ENCODE assay signal across 8 mouse cellular contexts in the genomic region with DNA sequence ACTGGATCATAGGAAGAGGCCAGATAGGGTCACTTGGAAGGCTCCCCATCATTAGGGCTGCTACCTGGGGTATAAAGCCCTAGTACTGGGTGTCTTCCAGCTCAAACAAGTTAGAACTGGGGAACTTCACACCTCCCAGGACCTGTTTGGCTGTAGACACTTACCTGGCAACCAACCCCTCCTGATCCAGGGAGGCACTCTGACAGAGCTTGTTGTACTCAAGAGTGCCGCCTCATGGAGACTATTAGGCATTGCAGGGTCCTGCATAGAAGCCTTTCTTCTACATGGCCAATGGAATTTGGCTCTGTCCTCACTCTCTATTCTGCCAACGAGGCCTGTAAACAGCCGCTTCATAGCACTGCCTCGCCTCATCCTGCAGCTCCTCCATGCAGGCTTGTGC. TPM values are rescaled to one million over a fixed set of nuclear protein-coding genes. Genes with fewer than 3 reads are reported as not detected.
A peak's percentile ranks its signal among the peaks of the same experiment; 100 is the strongest.
DNase-seq lines count a peak whose midpoint lies in the region; ATAC-seq and TF ChIP-seq lines count a peak whose summit lies in the region.

No protein-coding gene starts in this region.

- H3K36me3 ChIP-seq in kidney, embryonic 14.5 days (ENCODE audit: control insufficient read depth, insufficient read depth, low read length), result peaks cover 42% of the 10 kb centered on the region
- peaks cover 25% of the 10 kb centered on the region for H3K36me3 ChIP-seq in small intestine, adult 2 months (ENCODE audit: control insufficient read depth, insufficient read depth, low read length)

- DNase-seq in kidney, adult 18-20 months, result peak; percentile 45
- peak; percentile 65 for DNase-seq in A20 (ENCODE audit: low read depth, low spot score)
- DNase-seq in MEL-GATA-1-ER (ENCODE audit: extremely low read depth, low read depth), result peak; percentile 5
- peak; percentile 50 for DNase-seq in gastrocnemius, postnatal 25 days
- peak; percentile 31 for DNase-seq in layer of hippocampus, adult 9-11 months
- DNase-seq in urinary bladder, postnatal 25 days (ENCODE audit: low spot score), result no peak

- 37% methylated on average over 4 of the region's 4 CpGs for WGBS in kidney, embryonic 14.5 days
- 28% methylated on average over 4 of the region's 4 CpGs for WGBS in small intestine, adult 2 months

- TF ChIP-seq CTCF in small intestine, adult 2 months (IDR thresholded peaks at IDR 0.05; ENCODE audit: extremely low read depth, insufficient read length, insufficient replicate concordance, low read depth, low read length), result peak; percentile 59; the same call in 1 of the 2 replicates

- no peaks in the 10 kb centered on the region for H3K27me3 ChIP-seq in kidney, embryonic 14.5 days (ENCODE audit: control insufficient read depth, insufficient read depth, low read length)
- no peaks in the 10 kb centered on the region for H3K27me3 ChIP-seq in small intestine, adult 2 months (ENCODE audit: control insufficient read depth, insufficient read depth, low read length)

- no peaks in the 10 kb centered on the region for H3K9me3 ChIP-seq in kidney, embryonic 14.5 days (ENCODE audit: control insufficient read depth, low read length)

- H3K4me2 ChIP-seq in kidney, embryonic 14.5 days (replicated peaks; ENCODE audit: low read depth, low read length), result no peak overlapping the region

- no peak for TF ChIP-seq POLR2A in small intestine, adult 2 months (IDR thresholded peaks at IDR 0.05; ENCODE audit: low read depth, low read length)

- no peak overlapping the region for H3K27ac ChIP-seq in kidney, embryonic 14.5 days (ENCODE audit: low read depth, low read length)
- H3K27ac ChIP-seq in small intestine, adult 2 months (ENCODE audit: insufficient read depth, low read depth, low read length), result no peak overlapping the region

- no peaks in the 10 kb centered on the region for H3K4me1 ChIP-seq in kidney, embryonic 14.5 days (ENCODE audit: control insufficient read depth, insufficient read depth, low read length)
- H3K4me1 ChIP-seq in small intestine, adult 2 months (ENCODE audit: control insufficient read depth, insufficient read depth, insufficient read length, low read length), result peaks cover 16% of the 10 kb centered on the region

- no peak for ATAC-seq in kidney, embryonic 14.5 days (ENCODE audit: low FRiP score, low TSS enrichment)

- H3K9ac ChIP-seq in kidney, embryonic 14.5 days (ENCODE audit: low read depth, low read length), result no peak overlapping the region

- no peak overlapping the region for H3K4me3 ChIP-seq in kidney, embryonic 14.5 days (ENCODE audit: low read length)
- no peak overlapping the region for H3K4me3 ChIP-seq in small intestine, adult 2 months (ENCODE audit: low read depth, low read length)

RNA-seq across cellular contexts. Expression of gene Arhgap8, which starts 17.9 kb away (rescaled TPM):
- 8.7 and 10.2 TPM in 2 replicates for polyA plus RNA-seq in kidney, embryonic 14.5 days (2014; fragmentation: Nextera tagmentation; extraction: Ambion mirVana)
- under 1 TPM in 1 of 2 experiments, not detected in 1; 0.83 TPM for total RNA-seq in gastrocnemius, postnatal 25 days (2021)
- 4.2 and 6.3 TPM in 2 replicates for polyA plus RNA-seq in small intestine, adult 2 months (2012; rRNA removed)

RNA-seq across cellular contexts. Expression of gene Prr5, which starts 32.5 kb away (rescaled TPM):
- 27.2 and 34.8 TPM in 2 replicates for polyA plus RNA-seq in kidney, embryonic 14.5 days (2014; fragmentation: Nextera tagmentation; extraction: Ambion mirVana)
- 1 to 10 TPM; 3.9 to 4.1 TPM for total RNA-seq in gastrocnemius, postnatal 25 days (2021)
- polyA plus RNA-seq in small intestine, adult 2 months (2012; rRNA removed), result 43.2 and 82.9 TPM in 2 replicates
